Mouse (Mus musculus): Measurements from ENCODE around the gene Hsf2bp. TPM values are rescaled to one million over a fixed set of nuclear protein-coding genes. Genes with fewer than 3 reads are reported as not detected.

Hsf2bp gene
- polyA plus RNA-seq (2014; fragmentation: Nextera tagmentation; extraction: Ambion mirVana), result 0.17 and 0.78 TPM in 2 replicates

GRCm38 (mm10) chr17:32035609-32036508 lies at the start of gene Hsf2bp, which contains the start of gene Rrp1b:
Hsf2bp (minus strand) TSS chr17:32036349.
Rrp1b (plus strand) TSS chr17:32036100.
- Histone ChIP-seq H3K27me3 (ENCODE audit: control insufficient read depth, insufficient read depth, low read length) (no peaks in the 10 kb centered on the region), H3K9me3 (ENCODE audit: control insufficient read depth, low read depth, low read length) (no peaks in the 10 kb centered on the region), H3K4me1 (ENCODE audit: control insufficient read depth, insufficient read depth, low read length) (peaks cover 13% of the 10 kb centered on the region; the same call in 1 of the 2 replicates), H3K4me3 (ENCODE audit: low read depth, low read length) (peak within 1 kb of the TSS; percentile 94), H3K9ac (replicated peaks; ENCODE audit: low read depth, low read length) (peak within 1 kb of the TSS; percentile 58), H3K36me3 (ENCODE audit: control insufficient read depth, insufficient read depth, low read length) (no peaks in the 10 kb centered on the region), H3K27ac (ENCODE audit: low read length) (peak within 1 kb of the TSS; percentile 81), H3K4me2 (replicated peaks; ENCODE audit: low read depth, low read length) (peak within 1 kb of the TSS; percentile 85)
- WGBS, result 5% methylated on average over 52 of the region's 52 CpGs
- ATAC-seq (ENCODE audit: insufficient number of reproducible peaks, insufficient read depth, low FRiP score, low read depth), result peak; percentile 92

GRCm38 (mm10) chr17:32083351-32083750 lies 47.2 kb upstream of the Hsf2bp start:
- Histone ChIP-seq H3K27me3 (ENCODE audit: control insufficient read depth, insufficient read depth, low read length) (no peaks in the 10 kb centered on the region), H3K9ac (replicated peaks; ENCODE audit: low read depth, low read length) (no peak overlapping the region), H3K36me3 (ENCODE audit: control insufficient read depth, insufficient read depth, low read length) (no peaks in the 10 kb centered on the region), H3K27ac (ENCODE audit: low read length) (no peak overlapping the region), H3K4me1 (ENCODE audit: control insufficient read depth, insufficient read depth, low read length) (no peaks in the 10 kb centered on the region), H3K9me3 (ENCODE audit: control insufficient read depth, low read depth, low read length) (no peaks in the 10 kb centered on the region), H3K4me2 (replicated peaks; ENCODE audit: low read depth, low read length) (no peak overlapping the region), H3K4me3 (ENCODE audit: low read depth, low read length) (no peak overlapping the region)
- WGBS, result 91% methylated on average over 2 of the region's 2 CpGs
- ATAC-seq (ENCODE audit: insufficient number of reproducible peaks, insufficient read depth, low FRiP score, low read depth), result no peak

GRCm38 (mm10) chr17:32075164-32075563 lies 39.0 kb upstream of the Hsf2bp start:
- H3K4me3 ChIP-seq (ENCODE audit: low read depth, low read length), result no peak overlapping the region
- H3K4me1 ChIP-seq (ENCODE audit: control insufficient read depth, insufficient read depth, low read length), result no peaks in the 10 kb centered on the region
- H3K4me2 ChIP-seq (replicated peaks; ENCODE audit: low read depth, low read length), result no peak overlapping the region
- H3K36me3 ChIP-seq (ENCODE audit: control insufficient read depth, insufficient read depth, low read length), result no peaks in the 10 kb centered on the region
- 13% methylated on average over 2 of the region's 2 CpGs for WGBS
- H3K9ac ChIP-seq (replicated peaks; ENCODE audit: low read depth, low read length), result no peak overlapping the region
- H3K27me3 ChIP-seq (ENCODE audit: control insufficient read depth, insufficient read depth, low read length), result no peaks in the 10 kb centered on the region
- no peak overlapping the region for H3K27ac ChIP-seq (ENCODE audit: low read length)
- H3K9me3 ChIP-seq (ENCODE audit: control insufficient read depth, low read depth, low read length), result no peaks in the 10 kb centered on the region
- no peak for ATAC-seq (ENCODE audit: insufficient number of reproducible peaks, insufficient read depth, low FRiP score, low read depth)

- no peaks in the 10 kb centered on the region for H3K27me3 ChIP-seq (ENCODE audit: control insufficient read depth, insufficient read depth, low read length)
- H3K36me3 ChIP-seq (ENCODE audit: control insufficient read depth, insufficient read depth, low read length), result no peaks in the 10 kb centered on the region
- H3K9ac ChIP-seq (replicated peaks; ENCODE audit: low read depth, low read length), result no peak overlapping the region
- H3K4me2 ChIP-seq (replicated peaks; ENCODE audit: low read depth, low read length), result no peak overlapping the region
- H3K27ac ChIP-seq (ENCODE audit: low read length), result no peak overlapping the region
- no peaks in the 10 kb centered on the region for H3K4me1 ChIP-seq (ENCODE audit: control insufficient read depth, insufficient read depth, low read length)
- 68% methylated on average over 4 of the region's 4 CpGs for WGBS
- no peaks in the 10 kb centered on the region for H3K9me3 ChIP-seq (ENCODE audit: control insufficient read depth, low read depth, low read length)
- ATAC-seq (ENCODE audit: insufficient number of reproducible peaks, insufficient read depth, low FRiP score, low read depth), result no peak
- H3K4me3 ChIP-seq (ENCODE audit: low read depth, low read length), result no peak overlapping the region
Observed at GRCm38 (mm10) chr17:32074658-32075057, 38.5 kb upstream of the Hsf2bp start.

DNA sequence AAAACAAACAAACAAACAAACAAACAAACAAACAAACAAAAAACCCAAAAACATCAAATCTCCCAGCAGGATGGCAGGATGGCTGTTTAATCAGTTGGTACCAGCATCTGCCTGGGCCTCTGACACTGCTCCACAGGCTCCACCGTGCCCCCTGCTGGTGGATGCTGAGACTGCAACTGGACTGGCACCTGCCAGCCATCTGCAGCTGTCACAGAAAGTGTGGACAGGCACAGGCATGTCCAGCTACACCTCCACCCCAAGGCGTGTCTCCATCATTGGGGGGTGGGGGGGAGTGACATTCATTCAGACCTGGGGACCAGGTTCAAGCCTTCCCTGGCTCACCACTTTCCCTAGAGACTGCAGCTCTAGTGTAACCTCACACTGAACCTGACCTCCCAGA lies 37.2 kb upstream of the Hsf2bp start:
- ATAC-seq (ENCODE audit: insufficient number of reproducible peaks, insufficient read depth, low FRiP score, low read depth), result no peak
- 0% methylated on average over 2 of the region's 2 CpGs for WGBS
- Histone ChIP-seq H3K9ac (replicated peaks; ENCODE audit: low read depth, low read length) (no peak overlapping the region), H3K4me2 (replicated peaks; ENCODE audit: low read depth, low read length) (no peak overlapping the region), H3K27ac (ENCODE audit: low read length) (no peak overlapping the region), H3K27me3 (ENCODE audit: control insufficient read depth, insufficient read depth, low read length) (no peaks in the 10 kb centered on the region), H3K36me3 (ENCODE audit: control insufficient read depth, insufficient read depth, low read length) (no peaks in the 10 kb centered on the region), H3K9me3 (ENCODE audit: control insufficient read depth, low read depth, low read length) (no peaks in the 10 kb centered on the region), H3K4me1 (ENCODE audit: control insufficient read depth, insufficient read depth, low read length) (no peaks in the 10 kb centered on the region), H3K4me3 (ENCODE audit: low read depth, low read length) (no peak overlapping the region)

DNA sequence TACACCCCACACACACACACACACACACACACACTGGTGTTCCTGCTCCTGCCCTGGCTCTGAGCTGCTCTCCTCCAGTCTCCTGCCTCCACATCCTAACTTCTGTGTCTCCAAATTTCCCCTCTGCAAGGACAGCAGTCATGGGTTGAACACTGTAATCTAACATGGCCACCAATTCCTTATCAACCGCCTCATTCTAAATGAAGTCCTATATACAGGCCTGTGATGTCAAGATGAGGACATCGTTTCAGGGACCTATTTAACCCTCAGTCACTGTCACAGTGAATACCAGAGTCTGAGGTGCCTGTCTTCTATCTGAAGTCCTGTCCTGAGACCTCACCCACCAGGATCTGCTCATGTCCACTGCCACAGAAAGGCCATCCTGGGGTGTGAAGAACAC lies 32.7 kb upstream of the Hsf2bp start:
- Histone ChIP-seq H3K9me3 (ENCODE audit: control insufficient read depth, low read depth, low read length) (no peaks in the 10 kb centered on the region), H3K36me3 (ENCODE audit: control insufficient read depth, insufficient read depth, low read length) (no peaks in the 10 kb centered on the region), H3K27ac (ENCODE audit: low read length) (no peak overlapping the region), H3K27me3 (ENCODE audit: control insufficient read depth, insufficient read depth, low read length) (no peaks in the 10 kb centered on the region), H3K4me3 (ENCODE audit: low read depth, low read length) (no peak overlapping the region), H3K4me1 (ENCODE audit: control insufficient read depth, insufficient read depth, low read length) (no peaks in the 10 kb centered on the region), H3K9ac (replicated peaks; ENCODE audit: low read depth, low read length) (no peak overlapping the region), H3K4me2 (replicated peaks; ENCODE audit: low read depth, low read length) (no peak overlapping the region)
- ATAC-seq (ENCODE audit: insufficient number of reproducible peaks, insufficient read depth, low FRiP score, low read depth), result no peak
- WGBS, result 86% methylated on average over 2 of the region's 2 CpGs

GRCm38 (mm10) chr17:32068381-32068780 lies 32.2 kb upstream of the Hsf2bp start:
- no peaks in the 10 kb centered on the region for H3K4me1 ChIP-seq (ENCODE audit: control insufficient read depth, insufficient read depth, low read length)

DNA sequence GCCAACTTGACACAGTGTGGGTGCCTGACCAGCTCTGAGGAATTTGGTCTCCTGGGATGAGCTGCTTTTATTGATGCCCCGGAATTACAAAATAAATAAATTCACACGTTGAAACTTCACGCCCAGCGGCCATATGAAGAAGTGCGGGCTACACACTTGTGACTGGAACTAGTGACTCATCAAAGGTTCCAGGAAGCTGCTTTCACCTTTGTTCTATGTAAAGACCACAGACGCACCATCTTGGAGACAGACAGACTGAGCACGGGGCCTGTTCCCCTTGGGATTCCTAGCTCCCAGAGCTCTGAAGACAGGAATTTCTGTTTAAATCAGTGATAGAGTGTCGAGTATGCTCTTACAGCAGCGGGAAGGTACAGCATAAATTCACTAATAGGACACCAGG lies 31.4 kb upstream of the Hsf2bp start:
- no peaks in the 10 kb centered on the region for H3K4me1 ChIP-seq (ENCODE audit: control insufficient read depth, insufficient read depth, low read length)
- 71% methylated on average over 9 of the region's 9 CpGs for WGBS
- no peak overlapping the region for H3K9ac ChIP-seq (replicated peaks; ENCODE audit: low read depth, low read length)

More at GRCm38 (mm10) chr17:32068381-32068780, 32.2 kb upstream of the Hsf2bp start:
- H3K36me3 ChIP-seq (ENCODE audit: control insufficient read depth, insufficient read depth, low read length), result no peaks in the 10 kb centered on the region
- WGBS, result 87% methylated on average over 11 of the region's 11 CpGs
- H3K4me3 ChIP-seq (ENCODE audit: low read depth, low read length), result no peak overlapping the region
- no peak overlapping the region for H3K27ac ChIP-seq (ENCODE audit: low read length)
- no peaks in the 10 kb centered on the region for H3K9me3 ChIP-seq (ENCODE audit: control insufficient read depth, low read depth, low read length)
- ATAC-seq (ENCODE audit: insufficient number of reproducible peaks, insufficient read depth, low FRiP score, low read depth), result no peak
- no peaks in the 10 kb centered on the region for H3K27me3 ChIP-seq (ENCODE audit: control insufficient read depth, insufficient read depth, low read length)
- no peak overlapping the region for H3K9ac ChIP-seq (replicated peaks; ENCODE audit: low read depth, low read length)
- H3K4me2 ChIP-seq (replicated peaks; ENCODE audit: low read depth, low read length), result no peak overlapping the region

More for the DNA sequence above, 31.4 kb upstream of the Hsf2bp start:
- no peak overlapping the region for H3K4me3 ChIP-seq (ENCODE audit: low read depth, low read length)
- H3K27ac ChIP-seq (ENCODE audit: low read length), result no peak overlapping the region
- no peaks in the 10 kb centered on the region for H3K36me3 ChIP-seq (ENCODE audit: control insufficient read depth, insufficient read depth, low read length)
- no peak overlapping the region for H3K4me2 ChIP-seq (replicated peaks; ENCODE audit: low read depth, low read length)
- no peak for ATAC-seq (ENCODE audit: insufficient number of reproducible peaks, insufficient read depth, low FRiP score, low read depth)
- H3K27me3 ChIP-seq (ENCODE audit: control insufficient read depth, insufficient read depth, low read length), result no peaks in the 10 kb centered on the region
- H3K9me3 ChIP-seq (ENCODE audit: control insufficient read depth, low read depth, low read length), result no peaks in the 10 kb centered on the region

All from stomach, embryonic 14.5 days (tissue).